Mouse (Mus musculus) lung, adult 2 months (tissue): ENCODE results near the gene Midn.

Experiments
- CTCF ChIP-seq: fragments of 200-500 bp; IDR thresholded peaks from 2 replicates; pipeline ENCODE4 v1.5.1; 2011; ENCODE audit warnings: mild to moderate bottlenecking, low read length, control low read depth; ENCODE audit not compliant: insufficient read depth
- POLR2A ChIP-seq: fragments of 200-500 bp; IDR thresholded peaks from 2 replicates; pipeline ENCODE4 v1.6.1; 2011; ENCODE audit warnings: low read depth, mild to moderate bottlenecking, control low read depth, low read length, borderline replicate concordance; ENCODE audit errors: extremely low read depth

- peak; percentile 90; the same call in 1 of the 2 replicates for TF ChIP-seq POLR2A
- TF ChIP-seq CTCF: no peak
Measured at GRCm38 (mm10) chr10:80115290-80115943, 32.7 kb upstream of the Midn start, which contains the start of gene Stk11.
